Mouse (Mus musculus): Measurements from ENCODE around the gene Akap13. TPM values are rescaled to one million over a fixed set of nuclear protein-coding genes. Genes with fewer than 3 reads are reported as not detected.

The Akap13 gene
- polyA plus RNA-seq, 1 experiment from 2014 or later, result 52.9 TPM

DNA sequence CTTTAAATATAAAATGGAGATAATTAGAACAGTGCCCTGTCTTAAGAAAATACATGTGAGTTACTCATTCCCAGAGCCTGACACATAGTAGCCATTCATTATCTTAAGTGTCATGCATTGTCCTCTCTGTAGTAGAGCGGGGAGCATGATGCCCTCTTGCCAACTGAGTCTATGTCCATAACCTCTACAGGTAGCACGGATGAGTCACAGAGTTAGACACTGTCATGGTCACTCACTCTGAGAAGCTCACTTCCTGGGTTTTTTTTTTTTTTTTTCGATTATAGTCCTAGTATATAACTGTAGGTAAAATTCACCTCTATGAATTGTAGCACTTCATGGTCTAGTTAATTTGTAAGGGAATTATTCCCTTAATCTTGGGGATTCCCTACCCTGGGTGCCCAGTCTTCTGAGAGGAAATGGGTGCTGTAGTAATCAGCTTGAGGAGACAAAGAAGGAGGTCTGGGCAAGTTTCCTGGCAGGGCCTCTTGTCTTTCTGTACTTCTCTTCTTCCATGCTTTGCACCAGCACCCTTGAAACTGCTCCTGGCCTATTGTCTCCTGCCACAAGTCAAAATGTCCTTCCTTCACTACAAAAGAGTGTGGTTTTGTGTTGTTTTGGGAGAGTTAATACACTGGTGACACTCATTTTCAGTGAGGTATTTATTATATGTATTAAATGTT, 247.8 kb downstream of the Akap13 start:
- DNase-seq (ENCODE audit: low spot score), result no peak
- no peaks in the 10 kb centered on the region for H3K27me3 ChIP-seq (replicated peaks; ENCODE audit: insufficient read depth, low read length)
- H3K9me3 ChIP-seq (ENCODE audit: low read length), result no peaks in the 10 kb centered on the region
- H3K4me1 ChIP-seq (ENCODE audit: insufficient read depth, low read depth, low read length), result no peaks in the 10 kb centered on the region
- no peak overlapping the region for H3K4me2 ChIP-seq (replicated peaks; ENCODE audit: low read depth, low read length)
- H3K4me3 ChIP-seq (ENCODE audit: low read depth, low read length), result no peak overlapping the region
- 82% methylated on average over 3 of the region's 3 CpGs for WGBS
- H3K36me3 ChIP-seq (ENCODE audit: insufficient read depth, low read length), result peaks cover 45% of the 10 kb centered on the region; the same call in 1 of the 2 replicates
- TF ChIP-seq CTCF (IDR thresholded peaks at IDR 0.05) (no peak), EP300 (IDR thresholded peaks at IDR 0.05) (no peak)
- H3K27ac ChIP-seq (ENCODE audit: low read length), result no peak overlapping the region
- no peak overlapping the region for H3K9ac ChIP-seq (replicated peaks; ENCODE audit: low read depth)
- no peak for ATAC-seq

GRCm38 (mm10) chr7:75704862-75705261, 249.5 kb downstream of the Akap13 start:
- TF ChIP-seq CTCF (IDR thresholded peaks at IDR 0.05) (no peak), EP300 (IDR thresholded peaks at IDR 0.05) (no peak)
- no peak overlapping the region for H3K27ac ChIP-seq (ENCODE audit: low read length)
- WGBS, result 82% methylated on average over 6 of the region's 6 CpGs

DNA sequence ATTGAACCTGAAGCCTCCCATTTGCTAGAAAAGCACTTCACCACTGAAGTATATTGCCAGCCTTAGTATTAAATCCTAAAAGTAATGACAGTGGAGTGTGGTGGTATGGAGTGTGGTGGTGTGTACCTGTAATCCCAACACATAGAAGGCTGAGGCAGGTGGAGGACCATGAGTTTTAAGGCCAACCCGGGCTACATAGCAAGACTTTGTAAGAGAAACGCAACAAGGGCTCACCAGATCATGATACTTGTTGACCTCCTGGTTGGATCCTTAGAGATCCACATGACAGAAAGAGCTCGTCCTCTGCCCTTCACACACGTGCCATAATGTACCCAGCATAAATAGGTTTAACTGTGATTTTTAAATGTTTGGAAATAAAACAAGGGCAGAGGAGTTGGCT, 254.6 kb downstream of the Akap13 start:
- Histone ChIP-seq H3K4me2 (replicated peaks; ENCODE audit: low read depth, low read length) (no peak overlapping the region), H3K27me3 (replicated peaks; ENCODE audit: insufficient read depth, low read length) (no peaks in the 10 kb centered on the region), H3K9ac (replicated peaks; ENCODE audit: low read depth) (no peak overlapping the region), H3K4me3 (ENCODE audit: low read depth, low read length) (no peak overlapping the region), H3K9me3 (ENCODE audit: low read length) (no peaks in the 10 kb centered on the region), H3K36me3 (ENCODE audit: insufficient read depth, low read length) (peaks cover 33% of the 10 kb centered on the region; the same call in 1 of the 2 replicates), H3K27ac (ENCODE audit: low read length) (no peak overlapping the region), H3K4me1 (ENCODE audit: insufficient read depth, low read depth, low read length) (no peaks in the 10 kb centered on the region)
- WGBS, result 94% methylated on average over 4 of the region's 4 CpGs
- TF ChIP-seq CTCF (IDR thresholded peaks at IDR 0.05) (no peak), EP300 (IDR thresholded peaks at IDR 0.05) (no peak)
- ATAC-seq (no peak), DNase-seq (ENCODE audit: low spot score) (no peak)

More at GRCm38 (mm10) chr7:75704862-75705261, 249.5 kb downstream of the Akap13 start:
- no peak overlapping the region for H3K4me3 ChIP-seq (ENCODE audit: low read depth, low read length)
- DNase-seq (ENCODE audit: low spot score), result peak; percentile 49
- no peaks in the 10 kb centered on the region for H3K9me3 ChIP-seq (ENCODE audit: low read length)
- H3K4me2 ChIP-seq (replicated peaks; ENCODE audit: low read depth, low read length), result no peak overlapping the region
- no peak overlapping the region for H3K9ac ChIP-seq (replicated peaks; ENCODE audit: low read depth)
- no peaks in the 10 kb centered on the region for H3K27me3 ChIP-seq (replicated peaks; ENCODE audit: insufficient read depth, low read length)
- peaks cover 40% of the 10 kb centered on the region; the same call in 1 of the 2 replicates for H3K36me3 ChIP-seq (ENCODE audit: insufficient read depth, low read length)
- peak; percentile 65 for ATAC-seq
- H3K4me1 ChIP-seq (ENCODE audit: insufficient read depth, low read depth, low read length), result no peaks in the 10 kb centered on the region

- H3K4me3 ChIP-seq (ENCODE audit: low read depth, low read length), result no peak overlapping the region
- H3K36me3 ChIP-seq (ENCODE audit: insufficient read depth, low read length), result peaks cover 32% of the 10 kb centered on the region; the same call in 1 of the 2 replicates
- no peak for DNase-seq (ENCODE audit: low spot score)
- TF ChIP-seq CTCF (IDR thresholded peaks at IDR 0.05), result no peak
- WGBS, result 96% methylated on average over 6 of the region's 6 CpGs
- H3K27me3 ChIP-seq (replicated peaks; ENCODE audit: insufficient read depth, low read length), result no peaks in the 10 kb centered on the region
- no peak for ATAC-seq
- H3K4me2 ChIP-seq (replicated peaks; ENCODE audit: low read depth, low read length), result no peak overlapping the region
- H3K27ac ChIP-seq (ENCODE audit: low read length), result no peak overlapping the region
- H3K9me3 ChIP-seq (ENCODE audit: low read length), result no peaks in the 10 kb centered on the region
- no peak overlapping the region for H3K9ac ChIP-seq (replicated peaks; ENCODE audit: low read depth)
- H3K4me1 ChIP-seq (ENCODE audit: insufficient read depth, low read depth, low read length), result no peaks in the 10 kb centered on the region
These were observed 255.6 kb downstream of the Akap13 start for GRCm38 (mm10) chr7:75710920-75711319.

DNA sequence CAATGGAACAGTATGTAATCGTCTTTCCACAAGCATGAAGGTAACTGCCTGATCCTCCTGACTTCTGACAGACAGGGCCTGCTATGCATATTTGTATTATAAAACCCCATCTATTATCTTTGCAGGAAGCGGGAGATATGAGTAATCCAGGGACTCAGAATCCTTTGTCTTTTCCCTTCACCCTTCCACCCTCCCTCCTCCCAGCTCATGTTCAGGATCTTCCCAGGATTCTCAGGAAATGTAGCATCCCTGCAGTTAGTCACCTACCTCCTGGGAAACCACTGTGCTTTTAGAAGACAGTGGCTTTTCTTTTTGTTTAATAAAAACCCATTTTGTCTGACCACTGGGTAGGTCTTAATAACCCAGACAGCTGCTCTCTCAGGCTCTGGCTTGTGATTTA, 256.1 kb downstream of the Akap13 start:
- H3K36me3 ChIP-seq (ENCODE audit: insufficient read depth, low read length), result peaks cover 26% of the 10 kb centered on the region; the same call in 1 of the 2 replicates
- no peak for ATAC-seq
- no peak for DNase-seq (ENCODE audit: low spot score)
- no peaks in the 10 kb centered on the region for H3K9me3 ChIP-seq (ENCODE audit: low read length)
- WGBS, result 64% methylated on average over 2 of the region's 2 CpGs
- TF ChIP-seq CTCF (IDR thresholded peaks at IDR 0.05), result no peak
- TF ChIP-seq EP300 (IDR thresholded peaks at IDR 0.05), result no peak
- no peak overlapping the region for H3K27ac ChIP-seq (ENCODE audit: low read length)
- H3K4me2 ChIP-seq (replicated peaks; ENCODE audit: low read depth, low read length), result no peak overlapping the region
- no peaks in the 10 kb centered on the region for H3K4me1 ChIP-seq (ENCODE audit: insufficient read depth, low read depth, low read length)
- no peak overlapping the region for H3K9ac ChIP-seq (replicated peaks; ENCODE audit: low read depth)
- no peaks in the 10 kb centered on the region for H3K27me3 ChIP-seq (replicated peaks; ENCODE audit: insufficient read depth, low read length)
- H3K4me3 ChIP-seq (ENCODE audit: low read depth, low read length), result no peak overlapping the region

- Histone ChIP-seq H3K4me1 (ENCODE audit: insufficient read depth, low read depth, low read length) (no peaks in the 10 kb centered on the region), H3K36me3 (ENCODE audit: insufficient read depth, low read length) (peaks cover 15% of the 10 kb centered on the region; the same call in 1 of the 2 replicates), H3K27ac (ENCODE audit: low read length) (no peak overlapping the region), H3K4me2 (replicated peaks; ENCODE audit: low read depth, low read length) (no peak overlapping the region), H3K4me3 (ENCODE audit: low read depth, low read length) (no peak overlapping the region), H3K9ac (replicated peaks; ENCODE audit: low read depth) (no peak overlapping the region), H3K27me3 (replicated peaks; ENCODE audit: insufficient read depth, low read length) (no peaks in the 10 kb centered on the region), H3K9me3 (ENCODE audit: low read length) (no peaks in the 10 kb centered on the region)
- DNase-seq (ENCODE audit: low spot score) (no peak), ATAC-seq (no peak)
- no peak for TF ChIP-seq EP300 (IDR thresholded peaks at IDR 0.05)
- TF ChIP-seq CTCF (IDR thresholded peaks at IDR 0.05), result no peak
- 80% methylated on average over 2 of the region's 2 CpGs for WGBS
These were observed 257.5 kb downstream of the Akap13 start for GRCm38 (mm10) chr7:75712808-75713207.

Measured in lung, postnatal 0 days (tissue).